Mouse (Mus musculus) cerebellum, adult 2 months (tissue): Measurements from ENCODE around the gene Hist1h2an. TPM values are rescaled to one million over a fixed set of nuclear protein-coding genes. Genes with fewer than 3 reads are reported as not detected.
"Not testable (repeated sequence)": the region's sequence is repeated elsewhere in the genome, so short reads cannot be mapped to it uniquely, and the experiment has no call there.

Experiments used
- DNase-seq, 2 experiments: peaks; one replicate each; pipeline ENCODE4 v3.0.0; 2021
- H3K27ac ChIP-seq: fragments of 200-500 bp; 2 replicates; pipeline ENCODE4 v1.5.1; 2012; ENCODE audit warnings: low read length, control low read depth, inconsistent platforms; ENCODE audit not compliant: insufficient read depth
- H3K27me3 ChIP-seq: fragments of 200-500 bp; 2 replicates; pipeline ENCODE4 v1.6.1; 2012; ENCODE audit warnings: inconsistent platforms, mild to moderate bottlenecking, low read length, moderate library complexity; ENCODE audit not compliant: control insufficient read depth, insufficient read depth
- H3K4me1 ChIP-seq: fragments of 200-500 bp; 2 replicates; pipeline ENCODE4 v1.6.1; 2011; ENCODE audit warnings: low read length; ENCODE audit not compliant: control insufficient read depth, insufficient read depth
- H3K4me3 ChIP-seq: fragments of 200-500 bp; replicated peaks from 2 replicates; pipeline ENCODE3; 2011; ENCODE audit warnings: mild to moderate bottlenecking, low read depth, low read length, control low read depth; ENCODE audit not compliant: insufficient read depth
- CTCF ChIP-seq: fragments of 200-500 bp; IDR thresholded peaks from 2 replicates; pipeline ENCODE4 v1.5.1; 2011; ENCODE audit warnings: low read depth, mild to moderate bottlenecking, control low read depth, low read length, moderate library complexity, borderline replicate concordance; ENCODE audit not compliant: insufficient read depth
- POLR2A ChIP-seq: fragments of 200-500 bp; IDR thresholded peaks from 2 replicates; pipeline ENCODE4 v1.6.1; 2011; ENCODE audit warnings: low read length, control low read depth, borderline replicate concordance; ENCODE audit not compliant: insufficient read depth
- WGBS: fragments of 180-500 bp; shearing (Covaris S2); methylation state at CpG from one replicate; pipeline ENCODE4 v1.1.7; 2018; 5-methylcytosine and 5-hydroxymethylcytosine counted together
- polyA plus RNA-seq: library from polyadenylated mRNA; depleted of rRNA; stranded (reverse); fragments of >200 nt; gene quantifications from 2 replicates; pipeline ENCODE4 v1.2.3, GENCODE M21; 2012

Gene Hist1h2an
- polyA plus RNA-seq, 1 experiment, result not detected

- H3K27ac ChIP-seq, result no peak overlapping the region
- H3K4me1 ChIP-seq, result no peaks in the 10 kb centered on the region; the same call in 1 of the 2 replicates
- TF ChIP-seq POLR2A (no peak), CTCF (no peak)
- no peaks in the 10 kb centered on the region for H3K27me3 ChIP-seq
- H3K4me3 ChIP-seq, result peak overlapping the region; percentile 7
- 1% methylated on average over 9 of the region's 9 CpGs for WGBS
- peak; percentile 25 to 32 for DNase-seq
These were observed 3.3 kb downstream of the Hist1h2an start for GRCm38 (mm10) chr13:21783734-21784161.

- under 1% methylated on average over 15 of the region's 20 CpGs for WGBS
- no peaks in the 10 kb centered on the region; the same call in 1 of the 2 replicates for H3K4me1 ChIP-seq
- TF ChIP-seq CTCF (no peak), POLR2A (peak; percentile 37; the same call in 1 of the 2 replicates)
- peak; percentile 69 to 88 for DNase-seq
- peak within 1 kb of the TSS; percentile 50 for H3K4me3 ChIP-seq
- no peaks in the 10 kb centered on the region for H3K27me3 ChIP-seq
- H3K27ac ChIP-seq, result peak within 1 kb of the TSS; percentile 40; the same call in 1 of the 2 replicates
These were observed 3.8 kb downstream of the Hist1h2an start, which contains the start of gene Hist1h3i for GRCm38 (mm10) chr13:21783255-21783617. Gene Hist1h3i, minus strand, starts transcription at chr13:21783370.

GRCm38 (mm10) chr13:21782361-21783254, 4.4 kb downstream of the Hist1h2an start:
- not testable (repeated sequence) for H3K4me1 ChIP-seq, H3K27me3 ChIP-seq
- peak overlapping the region; percentile 42 for H3K4me3 ChIP-seq
- DNase-seq, result peak; percentile 35 to 46
- 3% methylated on average over 17 of the region's 35 CpGs for WGBS
- peak overlapping the region; percentile 40; the same call in 1 of the 2 replicates for H3K27ac ChIP-seq

- Histone ChIP-seq H3K27ac (no peak overlapping the region), H3K27me3 (no peaks in the 10 kb centered on the region), H3K4me1 (no peaks in the 10 kb centered on the region; the same call in 1 of the 2 replicates), H3K4me3 (no peak overlapping the region)
- TF ChIP-seq POLR2A, result no peak
- TF ChIP-seq CTCF, result no peak
- 95% methylated on average over 1 of the region's 1 CpGs for WGBS
- DNase-seq, result no peak
These were observed 5.4 kb downstream of the Hist1h2an start for GRCm38 (mm10) chr13:21781639-21782038.

GRCm38 (mm10) chr13:21781021-21781555, 5.9 kb downstream of the Hist1h2an start:
- no peak overlapping the region for H3K27ac ChIP-seq

GRCm38 (mm10) chr13:21779767-21780731, 7.0 kb downstream of the Hist1h2an start, which contains the start of gene Hist1h1b:
Gene Hist1h1b, minus strand, starts transcription at chr13:21780625.
- Histone ChIP-seq H3K4me1 (no peaks in the 10 kb centered on the region; the same call in 1 of the 2 replicates), H3K27me3 (no peaks in the 10 kb centered on the region), H3K4me3 (peak within 1 kb of the TSS; percentile 86), H3K27ac (peak within 1 kb of the TSS; percentile 83)
- under 1% methylated on average over 44 of the region's 44 CpGs for WGBS
- TF ChIP-seq CTCF (no peak), POLR2A (peak; percentile 42; the same call in 1 of the 2 replicates)
- peak; percentile 81 to 82 for DNase-seq

More at GRCm38 (mm10) chr13:21781021-21781555, 5.9 kb downstream of the Hist1h2an start:
- no peak for DNase-seq
- WGBS, result 43% methylated on average over 6 of the region's 6 CpGs
- H3K4me3 ChIP-seq, result no peak overlapping the region
- H3K27me3 ChIP-seq, result no peaks in the 10 kb centered on the region
- H3K4me1 ChIP-seq, result no peaks in the 10 kb centered on the region; the same call in 1 of the 2 replicates
- TF ChIP-seq CTCF, result no peak
- no peak for TF ChIP-seq POLR2A
